Mouse (Mus musculus): ENCODE measurements at regions not wholly inside any gene's neighbourhood (a gene's known extent, or its start where the extent isn't known, plus 50 kb on each side); places are given as distances from the start of the nearest gene placed in this dataset.

DNA sequence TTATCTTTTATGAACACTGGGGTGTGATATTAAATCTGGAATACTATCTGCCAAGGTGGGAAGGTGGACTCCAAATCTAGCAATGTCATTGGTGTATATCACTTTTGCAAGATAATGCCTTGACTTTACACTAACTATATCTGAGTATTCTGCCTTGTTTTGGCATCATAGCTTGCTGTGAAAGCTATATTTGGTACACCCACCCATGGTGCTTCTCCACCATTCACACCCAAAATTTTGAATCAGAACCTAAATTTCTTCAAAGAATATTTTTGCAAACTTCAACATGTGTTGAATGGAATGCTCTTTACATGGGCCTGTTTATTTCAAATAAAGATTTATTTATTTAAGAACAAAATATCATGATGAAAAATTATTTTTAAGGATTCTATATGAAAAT is 1087.0 kb downstream of the Dnajb9 start:
- intact Hi-C loops (cut with DNase I) = no loop called here
- peak in 1 of 2 experiments; percentile 2 for DNase-seq (ENCODE audit: low spot score in 2 of 2)

DNA sequence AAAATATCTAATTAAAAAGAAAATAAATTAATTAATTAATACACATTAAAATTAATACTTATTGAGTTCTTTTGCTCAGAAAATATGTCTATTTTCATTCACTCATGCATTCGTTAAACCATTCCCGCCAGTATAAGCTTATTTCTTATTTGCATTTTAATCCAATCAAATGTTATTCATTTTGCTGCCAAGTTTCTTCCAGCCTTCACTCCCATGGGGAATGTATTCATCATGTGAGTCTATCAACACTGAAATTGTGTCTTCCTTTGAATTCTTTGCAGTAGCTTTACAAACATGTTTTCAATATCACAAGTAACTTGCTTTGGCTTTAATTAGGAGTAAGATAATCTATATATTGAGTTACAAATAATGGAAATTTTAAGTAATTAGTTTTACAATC is 1098.0 kb downstream of the Dnajb9 start:
- DNase-seq (ENCODE audit: low spot score in 2 of 2) = no peak
- intact Hi-C loops (cut with DNase I) = no loop called here

DNA sequence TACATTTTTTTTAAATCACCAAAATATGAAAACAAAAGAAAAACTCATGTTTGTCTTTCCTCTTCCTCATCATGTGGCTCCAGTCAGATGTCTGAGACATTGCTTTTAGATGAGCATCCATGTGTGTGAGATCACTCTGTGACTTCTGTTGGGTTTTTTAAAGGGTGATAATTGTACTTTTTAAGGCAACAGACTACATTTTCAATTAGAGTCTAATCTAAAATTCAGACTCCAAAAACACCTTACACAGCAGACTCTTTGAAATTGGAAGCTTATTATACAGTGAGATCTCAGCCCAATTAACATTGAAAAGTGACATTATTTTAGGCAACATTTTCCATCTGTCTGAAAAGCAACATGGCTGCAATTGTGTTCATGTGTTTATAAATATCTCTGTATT is 1110.7 kb downstream of the Dnajb9 start:
- intact Hi-C loops (cut with DNase I) = no loop called here
- DNase-seq (ENCODE audit: low spot score in 2 of 2) = peak in 1 of 2 experiments; percentile 5

DNA sequence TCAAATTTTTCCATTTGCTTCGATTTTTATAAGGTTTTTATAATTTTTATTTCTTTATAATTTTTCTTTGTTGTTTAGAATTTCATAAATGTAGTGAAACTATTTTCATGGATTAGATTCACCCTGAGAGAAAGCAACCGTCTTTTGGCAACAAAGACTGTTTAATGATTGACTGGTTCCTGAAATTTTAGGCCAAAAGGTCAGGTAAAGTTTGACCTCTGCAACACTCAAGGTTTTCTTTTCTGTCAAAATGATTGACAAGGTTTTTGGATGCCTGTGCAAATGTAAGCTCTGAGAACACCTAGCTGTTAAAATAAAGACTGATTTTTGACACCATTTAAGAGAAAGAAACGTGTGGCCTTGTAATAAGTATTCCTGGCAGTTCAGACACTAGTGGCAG is 1132.0 kb downstream of the Dnajb9 start:
- intact Hi-C loops (cut with DNase I) = no loop called here
- DNase-seq (ENCODE audit: low spot score in 2 of 2) = no peak

All from left cerebral cortex, postnatal 14 days (tissue).